Mouse (Mus musculus): ENCODE measurements around the gene Rnf180. TPM values are rescaled to one million over a fixed set of nuclear protein-coding genes. Genes with fewer than 3 reads are reported as not detected.
A peak's percentile ranks its signal among the peaks of the same experiment; 100 is the strongest.
"Not testable (repeated sequence)": the region's sequence is repeated elsewhere in the genome, so short reads cannot be mapped to it uniquely, and the experiment has no call there.

Gene Rnf180
- 46.9 and 50.0 TPM in 2 replicates for polyA plus RNA-seq (2015; fragmentation: Nextera tagmentation; extraction: Ambion mirVana)

- 46% methylated on average over 11 of the region's 11 CpGs for WGBS
- no peak for ATAC-seq
- H3K4me1 ChIP-seq (replicated peaks; ENCODE audit: control insufficient read depth, insufficient read depth, low read length), result peaks cover 20% of the 10 kb centered on the region
These were observed at the start of gene Rnf180 for GRCm38 (mm10) chr13:105294715-105295114. Gene Rnf180, minus strand, starts transcription at chr13:105294815.

GRCm38 (mm10) chr13:105331199-105331968, 36.8 kb upstream of the Rnf180 start:
- ATAC-seq, result no peak
- 79% methylated on average over 5 of the region's 5 CpGs for WGBS
- Histone ChIP-seq H3K4me1 (replicated peaks; ENCODE audit: control insufficient read depth, insufficient read depth, low read length) (no peaks in the 10 kb centered on the region), H3K4me2 (ENCODE audit: low read length) (no peak overlapping the region), H3K27ac (ENCODE audit: low read length) (no peak overlapping the region), H3K4me3 (replicated peaks; ENCODE audit: low read length) (no peak overlapping the region), H3K9me3 (ENCODE audit: control insufficient read depth, low read length) (no peaks in the 10 kb centered on the region), H3K36me3 (ENCODE audit: control insufficient read depth, insufficient read depth) (no peaks in the 10 kb centered on the region), H3K9ac (replicated peaks; ENCODE audit: low read depth, low read length) (no peak overlapping the region), H3K27me3 (replicated peaks; ENCODE audit: control insufficient read depth, insufficient read depth, low read length) (no peaks in the 10 kb centered on the region)

More at GRCm38 (mm10) chr13:105294715-105295114, at the start of gene Rnf180:
- Histone ChIP-seq H3K9me3 (ENCODE audit: control insufficient read depth, low read length) (no peaks in the 10 kb centered on the region), H3K36me3 (ENCODE audit: control insufficient read depth, insufficient read depth) (no peaks in the 10 kb centered on the region), H3K4me2 (ENCODE audit: low read length) (peak within 1 kb of the TSS; percentile 62), H3K27ac (ENCODE audit: low read length) (peak within 1 kb of the TSS; percentile 79), H3K27me3 (replicated peaks; ENCODE audit: control insufficient read depth, insufficient read depth, low read length) (no peaks in the 10 kb centered on the region), H3K4me3 (replicated peaks; ENCODE audit: low read length) (peak within 1 kb of the TSS; percentile 78), H3K9ac (replicated peaks; ENCODE audit: low read depth, low read length) (peak within 1 kb of the TSS; percentile 95)

GRCm38 (mm10) chr13:105326946-105327345, 32.3 kb upstream of the Rnf180 start:
- no peaks in the 10 kb centered on the region for H3K36me3 ChIP-seq (ENCODE audit: control insufficient read depth, insufficient read depth)
- no peaks in the 10 kb centered on the region for H3K27me3 ChIP-seq (replicated peaks; ENCODE audit: control insufficient read depth, insufficient read depth, low read length)
- no peak overlapping the region for H3K27ac ChIP-seq (ENCODE audit: low read length)
- H3K9me3 ChIP-seq (ENCODE audit: control insufficient read depth, low read length), result no peaks in the 10 kb centered on the region
- H3K9ac ChIP-seq (replicated peaks; ENCODE audit: low read depth, low read length), result no peak overlapping the region
- H3K4me3 ChIP-seq (replicated peaks; ENCODE audit: low read length), result no peak overlapping the region
- no peaks in the 10 kb centered on the region for H3K4me1 ChIP-seq (replicated peaks; ENCODE audit: control insufficient read depth, insufficient read depth, low read length)
- no peak overlapping the region for H3K4me2 ChIP-seq (ENCODE audit: low read length)
- 89% methylated on average over 1 of the region's 1 CpGs for WGBS
- no peak for ATAC-seq

GRCm38 (mm10) chr13:105316926-105317325, 22.3 kb upstream of the Rnf180 start:
- 52% methylated on average over 1 of the region's 1 CpGs for WGBS
- H3K9ac ChIP-seq (replicated peaks; ENCODE audit: low read depth, low read length), result no peak overlapping the region

GRCm38 (mm10) chr13:105316009-105316408, 21.4 kb upstream of the Rnf180 start:
- no peak overlapping the region for H3K27ac ChIP-seq (ENCODE audit: low read length)
- no peak overlapping the region for H3K4me3 ChIP-seq (replicated peaks; ENCODE audit: low read length)
- H3K36me3 ChIP-seq (ENCODE audit: control insufficient read depth, insufficient read depth), result no peaks in the 10 kb centered on the region
- no peaks in the 10 kb centered on the region for H3K9me3 ChIP-seq (ENCODE audit: control insufficient read depth, low read length)
- H3K4me1 ChIP-seq (replicated peaks; ENCODE audit: control insufficient read depth, insufficient read depth, low read length), result no peaks in the 10 kb centered on the region
- H3K27me3 ChIP-seq (replicated peaks; ENCODE audit: control insufficient read depth, insufficient read depth, low read length), result no peaks in the 10 kb centered on the region
- 81% methylated on average over 6 of the region's 6 CpGs for WGBS
- no peak overlapping the region for H3K9ac ChIP-seq (replicated peaks; ENCODE audit: low read depth, low read length)
- no peak for ATAC-seq
- H3K4me2 ChIP-seq (ENCODE audit: low read length), result no peak overlapping the region

More at GRCm38 (mm10) chr13:105316926-105317325, 22.3 kb upstream of the Rnf180 start:
- peak; percentile 70 for ATAC-seq
- Histone ChIP-seq H3K9me3 (ENCODE audit: control insufficient read depth, low read length) (no peaks in the 10 kb centered on the region), H3K4me3 (replicated peaks; ENCODE audit: low read length) (no peak overlapping the region), H3K4me2 (ENCODE audit: low read length) (no peak overlapping the region), H3K27ac (ENCODE audit: low read length) (no peak overlapping the region), H3K27me3 (replicated peaks; ENCODE audit: control insufficient read depth, insufficient read depth, low read length) (no peaks in the 10 kb centered on the region), H3K36me3 (ENCODE audit: control insufficient read depth, insufficient read depth) (no peaks in the 10 kb centered on the region), H3K4me1 (replicated peaks; ENCODE audit: control insufficient read depth, insufficient read depth, low read length) (no peaks in the 10 kb centered on the region)

- WGBS, result 87% methylated on average over 6 of the region's 6 CpGs
These were observed 18.1 kb upstream of the Rnf180 start for GRCm38 (mm10) chr13:105312763-105313162.

GRCm38 (mm10) chr13:105310562-105310961, 15.9 kb upstream of the Rnf180 start:
- H3K4me2 ChIP-seq (ENCODE audit: low read length), result not testable (repeated sequence)

More at GRCm38 (mm10) chr13:105312763-105313162, 18.1 kb upstream of the Rnf180 start:
- Histone ChIP-seq H3K9ac (replicated peaks; ENCODE audit: low read depth, low read length) (no peak overlapping the region), H3K4me3 (replicated peaks; ENCODE audit: low read length) (no peak overlapping the region), H3K27ac (ENCODE audit: low read length) (no peak overlapping the region), H3K9me3 (ENCODE audit: control insufficient read depth, low read length) (no peaks in the 10 kb centered on the region), H3K4me1 (replicated peaks; ENCODE audit: control insufficient read depth, insufficient read depth, low read length) (no peaks in the 10 kb centered on the region), H3K36me3 (ENCODE audit: control insufficient read depth, insufficient read depth) (no peaks in the 10 kb centered on the region), H3K4me2 (ENCODE audit: low read length) (no peak overlapping the region), H3K27me3 (replicated peaks; ENCODE audit: control insufficient read depth, insufficient read depth, low read length) (no peaks in the 10 kb centered on the region)
- ATAC-seq, result no peak

GRCm38 (mm10) chr13:105305513-105305912, 10.9 kb upstream of the Rnf180 start:
- no peak overlapping the region for H3K27ac ChIP-seq (ENCODE audit: low read length)
- H3K4me2 ChIP-seq (ENCODE audit: low read length), result no peak overlapping the region
- WGBS, result 92% methylated on average over 2 of the region's 2 CpGs
- no peak overlapping the region for H3K9ac ChIP-seq (replicated peaks; ENCODE audit: low read depth, low read length)
- no peaks in the 10 kb centered on the region for H3K4me1 ChIP-seq (replicated peaks; ENCODE audit: control insufficient read depth, insufficient read depth, low read length)
- no peak for ATAC-seq
- no peak overlapping the region for H3K4me3 ChIP-seq (replicated peaks; ENCODE audit: low read length)
- H3K27me3 ChIP-seq (replicated peaks; ENCODE audit: control insufficient read depth, insufficient read depth, low read length), result no peaks in the 10 kb centered on the region
- H3K9me3 ChIP-seq (ENCODE audit: control insufficient read depth, low read length), result no peaks in the 10 kb centered on the region
- H3K36me3 ChIP-seq (ENCODE audit: control insufficient read depth, insufficient read depth), result no peaks in the 10 kb centered on the region

More at GRCm38 (mm10) chr13:105310562-105310961, 15.9 kb upstream of the Rnf180 start:
- not testable (repeated sequence) for ATAC-seq; H3K9ac ChIP-seq (replicated peaks; ENCODE audit: low read depth, low read length); H3K27me3 ChIP-seq (replicated peaks; ENCODE audit: control insufficient read depth, insufficient read depth, low read length); H3K9me3 ChIP-seq (ENCODE audit: control insufficient read depth, low read length); H3K27ac ChIP-seq (ENCODE audit: low read length); H3K36me3 ChIP-seq (ENCODE audit: control insufficient read depth, insufficient read depth); H3K4me1 ChIP-seq (replicated peaks; ENCODE audit: control insufficient read depth, insufficient read depth, low read length); H3K4me3 ChIP-seq (replicated peaks; ENCODE audit: low read length)
- WGBS, result 89% methylated on average over 4 of the region's 4 CpGs

- H3K4me1 ChIP-seq (replicated peaks; ENCODE audit: control insufficient read depth, insufficient read depth, low read length), result no peaks in the 10 kb centered on the region
- no peaks in the 10 kb centered on the region for H3K27me3 ChIP-seq (replicated peaks; ENCODE audit: control insufficient read depth, insufficient read depth, low read length)
- H3K9ac ChIP-seq (replicated peaks; ENCODE audit: low read depth, low read length), result no peak overlapping the region
- no peak for ATAC-seq
- no peak overlapping the region for H3K4me2 ChIP-seq (ENCODE audit: low read length)
- no peak overlapping the region for H3K27ac ChIP-seq (ENCODE audit: low read length)
- H3K4me3 ChIP-seq (replicated peaks; ENCODE audit: low read length), result no peak overlapping the region
- no peaks in the 10 kb centered on the region for H3K9me3 ChIP-seq (ENCODE audit: control insufficient read depth, low read length)
- H3K36me3 ChIP-seq (ENCODE audit: control insufficient read depth, insufficient read depth), result no peaks in the 10 kb centered on the region
- 71% methylated on average over 4 of the region's 4 CpGs for WGBS
These were observed 9.4 kb upstream of the Rnf180 start for GRCm38 (mm10) chr13:105304054-105304453.

Measured in forebrain, embryonic 16.5 days (tissue).